Mouse (Mus musculus): Measurements from ENCODE around the gene Map3k1.
A peak's percentile ranks its signal among the peaks of the same experiment; 100 is the strongest.

Gene Map3k1

GRCm38 (mm10) chr13:111810998-111811628 lies 2.3 kb upstream of the Map3k1 start:
- DNase-seq, result peak; percentile 1

GRCm38 (mm10) chr13:111809466-111810228 lies 854 bp upstream of the Map3k1 start:
- peak; percentile 64 for DNase-seq

GRCm38 (mm10) chr13:111808387-111808636 lies 481 bp downstream of the Map3k1 start:
- DNase-seq, result no peak

- peak; percentile 47 for DNase-seq
Measured at GRCm38 (mm10) chr13:111807596-111808386, 1.0 kb downstream of the Map3k1 start.

GRCm38 (mm10) chr13:111807105-111807595 lies 1.6 kb downstream of the Map3k1 start:
- DNase-seq, result peak; percentile 3

DNA sequence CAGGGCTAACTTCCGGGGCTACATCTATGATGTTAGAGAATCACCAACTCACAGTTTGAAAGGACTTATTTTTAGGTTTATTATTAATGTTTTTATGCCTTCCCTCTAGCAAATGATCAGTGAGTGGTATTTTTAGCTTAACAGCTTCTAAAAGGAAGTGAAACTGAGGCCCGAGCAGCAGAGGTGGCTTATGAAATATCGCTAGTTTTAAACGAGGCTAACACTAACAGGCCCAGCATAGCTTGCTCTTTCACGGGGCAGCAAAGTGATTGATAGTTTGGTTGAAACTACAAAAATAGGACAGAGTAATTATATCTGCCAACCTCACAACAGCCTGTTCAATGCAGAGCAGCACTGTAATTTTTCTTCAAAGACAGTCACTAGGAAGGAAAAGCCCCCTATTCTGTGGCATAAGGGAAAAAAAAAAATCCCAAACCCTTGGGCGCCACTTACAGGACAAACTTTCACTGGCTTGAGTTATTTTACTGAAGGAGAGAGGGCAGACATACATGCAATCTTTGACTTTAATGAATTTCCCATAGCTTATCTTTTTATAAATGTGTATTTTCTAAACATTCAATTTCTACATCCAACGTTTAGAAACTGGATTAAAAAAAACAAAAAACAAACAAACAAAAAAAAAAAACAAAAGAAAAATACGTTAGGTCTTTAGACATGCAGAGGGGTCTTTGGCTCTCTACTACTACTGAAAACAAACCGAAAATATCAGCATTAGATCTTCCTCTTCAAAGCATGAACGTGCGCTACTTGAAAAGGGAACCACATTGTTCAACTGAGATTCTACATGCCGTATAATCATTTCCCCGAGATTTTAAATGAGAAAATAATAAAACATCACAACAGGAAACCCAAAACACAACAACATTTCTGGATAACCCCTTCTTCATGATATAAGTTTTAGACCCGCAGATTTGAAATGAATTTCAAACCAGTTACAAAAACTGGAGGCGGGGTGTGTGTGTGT lies 2.8 kb downstream of the Map3k1 start:
- DNase-seq, result peak; percentile 5

- DNase-seq, result no peak
Measured at GRCm38 (mm10) chr13:111804951-111805673, 3.7 kb downstream of the Map3k1 start.

DNA sequence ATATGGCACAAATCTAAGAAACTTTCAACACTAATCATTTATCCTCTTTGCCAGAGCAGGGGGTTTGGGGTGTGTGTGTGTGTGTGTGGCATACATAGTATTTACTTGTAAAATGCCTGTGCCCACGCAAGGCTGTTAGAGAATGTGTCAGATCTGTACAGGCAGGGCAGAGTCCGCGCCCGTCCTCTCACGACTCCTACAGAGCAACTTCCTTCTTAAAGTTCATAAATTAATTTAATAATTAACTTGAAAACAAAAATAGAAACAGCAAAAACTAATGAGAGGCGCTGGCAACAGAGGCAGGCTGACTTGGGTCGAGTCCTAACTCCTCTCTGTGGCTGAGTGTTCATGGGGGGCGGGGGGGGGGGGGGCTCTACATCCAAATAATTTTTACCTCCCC lies 4.6 kb downstream of the Map3k1 start:
- no peak for DNase-seq

DNA sequence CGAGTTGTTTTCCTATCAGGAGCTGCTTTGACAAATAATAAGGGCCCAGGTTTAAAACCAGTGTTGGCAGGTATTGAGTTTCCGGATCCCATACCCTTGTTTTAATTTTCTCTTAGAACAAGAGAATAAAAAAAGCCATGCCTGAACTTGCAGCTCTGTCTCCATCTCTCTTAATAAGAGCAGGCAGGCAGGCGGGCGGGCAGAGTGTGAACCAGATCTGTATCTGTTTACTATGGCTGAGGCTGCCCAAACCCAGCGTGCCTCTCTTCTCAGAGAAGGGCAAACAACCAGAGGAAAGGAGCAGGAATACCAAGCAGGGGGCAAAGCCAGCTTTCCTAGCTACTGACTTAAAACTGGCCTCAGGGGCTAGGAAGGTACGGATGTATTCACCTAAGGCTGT lies 5.3 kb downstream of the Map3k1 start:
- no peak for DNase-seq

DNA sequence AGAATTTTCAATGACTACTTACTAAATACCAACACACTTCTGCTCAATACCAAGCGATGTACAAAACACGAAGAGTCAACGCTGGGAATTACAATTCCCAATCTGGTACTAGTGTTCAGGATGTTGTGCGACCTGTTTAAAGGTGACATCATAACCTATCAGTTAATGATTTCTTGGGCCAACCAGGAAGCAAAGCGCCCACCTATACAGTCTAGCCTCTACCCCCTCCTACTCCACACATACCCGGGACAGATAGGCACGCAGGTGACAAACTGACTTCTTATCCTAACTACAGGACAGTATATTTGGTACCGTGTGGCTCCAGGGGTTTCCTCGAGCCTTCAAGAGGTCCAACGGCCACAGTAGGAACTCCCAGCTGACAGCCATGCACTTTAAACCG lies 5.9 kb downstream of the Map3k1 start:
- DNase-seq, result no peak

GRCm38 (mm10) chr13:111802271-111802665 lies 6.5 kb downstream of the Map3k1 start:
- no peak for DNase-seq

DNA sequence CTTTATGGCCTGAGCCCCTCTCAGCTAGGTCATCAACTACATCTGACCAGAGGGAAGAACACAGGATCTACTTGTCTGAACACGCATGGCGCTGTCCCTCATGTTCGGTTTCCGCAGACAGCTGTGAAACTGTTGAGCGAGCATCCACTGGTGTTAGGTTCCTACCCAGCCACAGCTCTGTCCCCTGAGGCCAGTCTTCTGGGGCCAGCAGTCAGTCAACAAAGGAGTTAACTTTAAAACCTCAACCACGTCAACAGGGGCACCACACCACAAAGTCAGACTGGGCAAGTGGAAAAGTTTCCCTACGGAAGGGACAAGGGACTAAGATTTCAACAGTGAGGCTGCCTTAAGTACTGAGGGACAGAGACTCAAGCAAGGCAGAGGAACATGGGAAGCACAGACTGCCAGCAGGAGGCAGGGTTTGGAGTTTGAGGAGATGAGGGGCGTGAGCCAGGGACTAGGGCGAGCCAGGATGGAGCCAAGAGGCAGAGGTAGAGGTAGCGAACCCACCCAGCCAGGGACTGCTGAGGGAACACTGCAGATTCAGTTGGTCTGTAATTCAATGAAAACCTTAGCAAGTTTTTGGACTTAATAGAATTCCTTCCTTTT lies 7.0 kb downstream of the Map3k1 start:
- no peak for DNase-seq

DNA sequence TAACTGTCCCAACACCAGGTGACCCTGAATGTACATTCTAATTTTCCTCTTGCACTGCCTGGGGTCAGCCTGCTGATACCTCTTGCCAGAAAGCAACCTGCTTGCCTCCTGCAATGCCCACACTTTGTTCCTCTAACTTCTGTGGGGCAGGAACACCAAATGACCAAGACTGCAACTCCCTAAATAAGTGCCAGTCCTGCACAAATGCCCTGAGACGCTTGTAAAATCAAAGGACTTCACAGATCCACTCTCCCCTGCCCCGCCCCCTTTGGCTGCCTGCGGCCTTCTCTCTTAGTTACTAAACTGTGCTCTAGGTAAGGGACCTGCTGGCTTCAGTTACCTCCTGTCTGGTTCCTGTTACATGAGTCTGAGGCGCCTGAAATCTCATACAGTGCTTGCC lies 7.9 kb downstream of the Map3k1 start:
- no peak for DNase-seq

GRCm38 (mm10) chr13:111798044-111798443 lies 10.7 kb downstream of the Map3k1 start:
- no peak for DNase-seq

DNA sequence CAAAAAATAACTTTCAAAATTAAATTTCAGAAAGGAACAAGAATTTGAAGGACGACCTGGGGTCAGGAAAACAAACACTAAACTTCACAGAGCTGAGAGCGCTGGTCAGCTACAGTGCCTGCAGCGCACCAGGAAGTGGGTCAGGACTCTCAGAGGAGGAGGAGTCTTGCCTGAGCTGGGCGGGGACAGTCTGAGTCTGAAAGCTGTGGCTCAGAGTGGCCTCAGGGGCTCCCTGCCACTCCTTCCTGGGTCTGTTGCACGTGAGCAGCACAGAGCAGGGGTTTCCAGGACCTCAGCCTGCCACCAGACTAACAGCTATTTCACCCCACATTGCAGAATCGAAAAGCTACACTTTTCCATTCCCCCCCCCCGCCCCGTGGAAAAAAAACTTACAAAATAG lies 11.8 kb downstream of the Map3k1 start:
- no peak for DNase-seq

DNA sequence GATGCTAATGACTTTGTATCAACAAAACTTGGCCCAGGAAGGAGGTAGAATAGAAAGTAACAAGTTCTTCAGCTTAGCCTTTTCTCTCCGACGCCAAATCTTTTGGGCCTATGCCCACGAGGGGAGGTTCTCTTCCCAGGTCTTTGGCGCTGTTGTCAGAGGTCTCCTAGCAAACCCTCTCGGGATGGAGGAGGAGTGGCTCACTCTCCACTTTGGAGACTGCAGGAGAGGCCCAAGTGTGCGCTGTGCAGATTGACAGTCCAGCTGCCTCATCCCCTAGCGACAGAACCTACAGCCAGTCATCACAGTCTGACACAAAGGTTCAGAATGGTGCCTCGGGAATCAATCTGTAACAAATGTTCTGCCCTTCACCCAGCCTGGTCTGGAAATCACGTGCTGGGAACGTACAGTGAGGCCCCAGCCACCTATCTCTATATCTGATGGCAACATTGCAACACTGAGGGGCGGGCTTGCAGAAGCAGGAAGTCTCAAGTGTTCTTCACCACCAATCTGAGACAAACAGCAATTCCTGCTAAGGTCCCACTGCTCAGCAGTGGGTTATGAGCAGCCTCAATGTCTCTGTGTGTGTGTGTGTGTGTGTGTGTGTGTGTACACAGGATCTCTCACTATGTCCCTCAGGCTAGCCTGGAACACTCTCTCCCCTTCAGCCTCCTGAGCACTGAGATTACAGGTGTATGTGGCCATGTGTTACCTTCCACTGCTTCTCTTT lies 12.4 kb downstream of the Map3k1 start:
- no peak for DNase-seq

- DNase-seq, result no peak
Measured at GRCm38 (mm10) chr13:111792975-111793287, 15.9 kb downstream of the Map3k1 start.

- peak; percentile 88 for DNase-seq
Measured at GRCm38 (mm10) chr13:111792130-111792974, 16.4 kb downstream of the Map3k1 start.

DNA sequence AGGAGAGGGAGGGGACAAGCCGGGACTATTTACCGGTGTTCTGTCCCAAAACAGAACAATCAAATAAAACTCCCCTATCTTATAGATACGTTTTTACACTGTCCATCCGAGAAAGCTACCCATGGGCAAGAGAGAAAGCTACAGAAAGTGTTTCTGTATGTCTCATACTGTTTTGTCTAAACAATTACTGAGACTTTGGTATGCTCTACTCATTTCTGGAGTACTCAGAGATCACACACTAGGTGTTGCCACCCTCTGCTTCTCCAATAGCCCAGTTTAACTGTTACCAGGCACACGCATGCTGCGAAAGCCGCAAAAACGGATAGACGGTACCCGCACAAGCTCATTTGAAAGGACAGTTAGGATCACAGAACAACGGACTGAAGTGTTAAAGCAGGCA lies 17.2 kb downstream of the Map3k1 start:
- no peak for DNase-seq
